Mouse (Mus musculus) embryonic facial prominence, embryonic 15.5 days (tissue): ENCODE data around the gene 2300009A05Rik. TPM values are rescaled to one million over a fixed set of nuclear protein-coding genes. Genes with fewer than 3 reads are reported as not detected.

Experiments
- ATAC-seq: fragments of 200-750 bp; cut with Nextera tagmentation; 2 replicates; pipeline ENCODE4 v1.8.0; 2017; ENCODE audit warnings: low read depth, moderate TSS enrichment; ENCODE audit not compliant: insufficient number of reproducible peaks, low FRiP score, low TSS enrichment
- H3K27ac ChIP-seq: fragments of 300-500 bp; sonication (generic); replicated peaks from 2 replicates; pipeline ENCODE4 v1.5.1; 2015; ENCODE audit warnings: mild to moderate bottlenecking, inconsistent platforms
- H3K27me3 ChIP-seq: fragments of 300-500 bp; sonication (generic); 2 replicates; pipeline ENCODE4 v1.6.1; 2015; ENCODE audit warnings: inconsistent platforms
- H3K36me3 ChIP-seq: fragments of 300-500 bp; sonication (generic); 2 replicates; pipeline ENCODE4 v1.6.1; 2015; ENCODE audit warnings: mild to moderate bottlenecking, inconsistent platforms
- H3K4me1 ChIP-seq: fragments of 300-500 bp; sonication (generic); 2 replicates; pipeline ENCODE4 v1.6.1; 2015; ENCODE audit warnings: inconsistent platforms
- H3K4me2 ChIP-seq: fragments of 300-500 bp; sonication (generic); replicated peaks from 2 replicates; pipeline ENCODE4 v1.6.1; 2015; ENCODE audit warnings: mild to moderate bottlenecking, inconsistent platforms
- H3K4me3 ChIP-seq: fragments of 300-500 bp; sonication (generic); replicated peaks from 2 replicates; pipeline ENCODE4 v1.5.1; 2015; ENCODE audit warnings: mild to moderate bottlenecking, inconsistent platforms
- H3K9ac ChIP-seq: fragments of 300-500 bp; sonication (generic); 2 replicates; pipeline ENCODE4 v1.6.1; 2015; ENCODE audit warnings: inconsistent platforms
- H3K9me3 ChIP-seq: fragments of 300-500 bp; sonication (generic); replicated peaks from 2 replicates; pipeline ENCODE4 v1.6.1; 2016; ENCODE audit warnings: inconsistent platforms
- WGBS: fragments of 180-500 bp; shearing (Covaris S2); methylation state at CpG from one replicate; pipeline ENCODE4 v1.1.7; 2015; 5-methylcytosine and 5-hydroxymethylcytosine counted together
- polyA plus RNA-seq: library from polyadenylated mRNA; unstranded; fragments of >200 nt; fragmentation: Nextera tagmentation; extraction: Ambion mirVana; gene quantifications from 2 replicates; pipeline ENCODE4 v1.2.1, GENCODE M21; 2015

The 2300009A05Rik gene
- 39.3 and 39.6 TPM in 2 replicates for polyA plus RNA-seq

DNA sequence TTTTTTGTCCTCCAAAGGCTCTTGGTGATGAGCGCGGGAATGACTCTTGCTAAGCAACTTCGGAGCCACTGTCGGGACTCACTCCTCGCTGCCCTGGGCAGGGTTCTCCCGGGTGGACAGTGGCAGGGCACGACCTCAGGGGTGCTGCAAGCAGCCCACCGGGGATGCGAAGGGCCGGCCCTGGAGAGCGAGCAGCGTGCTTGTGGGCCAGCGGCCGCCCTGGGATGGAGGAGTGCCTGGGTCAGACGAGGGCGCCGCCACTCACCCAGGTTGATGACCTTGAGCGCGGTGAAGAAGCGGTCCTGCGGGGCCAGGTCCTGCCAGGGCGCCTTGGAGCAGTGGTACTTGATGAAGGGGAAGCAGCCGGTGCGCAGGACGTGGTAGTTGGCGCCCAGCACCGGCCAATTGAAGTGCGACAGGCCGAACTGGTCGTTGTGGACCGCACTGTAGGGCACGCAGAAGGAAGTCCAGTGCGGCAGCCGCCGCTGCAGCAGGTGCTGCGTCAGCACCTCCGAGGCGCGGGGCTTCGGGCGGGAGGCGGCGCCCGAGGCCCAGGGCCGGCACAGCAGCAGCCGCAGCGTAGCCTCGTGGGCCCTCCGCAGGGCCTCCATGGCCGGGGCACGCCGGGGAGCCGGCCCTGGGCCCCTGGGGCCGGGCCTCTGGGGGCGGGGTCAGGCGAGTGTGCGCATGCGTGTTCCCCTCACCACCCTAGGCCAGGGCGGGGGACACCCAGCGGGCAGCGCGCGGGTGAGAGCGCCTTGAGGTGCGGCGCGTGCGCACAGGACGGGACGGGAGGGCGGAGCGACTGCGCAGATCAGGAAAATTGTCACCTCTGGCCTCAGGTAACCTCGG, at the start of gene 2300009A05Rik:
Gene 2300009A05Rik (minus strand): TSS at position 636 of the 852 bp plus-strand sequence.
- WGBS = under 1% methylated on average over 72 of the region's 74 CpGs
- peak; percentile 97 for ATAC-seq
- H3K27ac ChIP-seq = peak within 1 kb of the TSS; percentile 80

GRCm38 (mm10) chr9:63443695-63444094, 44.6 kb upstream of the 2300009A05Rik start:
- H3K27me3 ChIP-seq = no peaks in the 10 kb centered on the region
- H3K4me1 ChIP-seq = no peaks in the 10 kb centered on the region
- H3K4me3 ChIP-seq = no peak overlapping the region
- no peak overlapping the region for H3K27ac ChIP-seq
- no peak overlapping the region for H3K4me2 ChIP-seq
- H3K9ac ChIP-seq = no peak overlapping the region
- H3K36me3 ChIP-seq = no peaks in the 10 kb centered on the region
- no peaks in the 10 kb centered on the region for H3K9me3 ChIP-seq
- 68% methylated on average over 6 of the region's 6 CpGs for WGBS
- peak; percentile 43; the same call in 1 of the 2 replicates for ATAC-seq

More for the DNA sequence above, at the start of gene 2300009A05Rik:
- no peaks in the 10 kb centered on the region for H3K9me3 ChIP-seq
- H3K9ac ChIP-seq = peak within 1 kb of the TSS; percentile 79
- H3K27me3 ChIP-seq = no peaks in the 10 kb centered on the region
- peaks cover 10% of the 10 kb centered on the region for H3K4me1 ChIP-seq
- H3K4me3 ChIP-seq = peak within 1 kb of the TSS; percentile 83
- no peaks in the 10 kb centered on the region for H3K36me3 ChIP-seq
- H3K4me2 ChIP-seq = peak within 1 kb of the TSS; percentile 85

DNA sequence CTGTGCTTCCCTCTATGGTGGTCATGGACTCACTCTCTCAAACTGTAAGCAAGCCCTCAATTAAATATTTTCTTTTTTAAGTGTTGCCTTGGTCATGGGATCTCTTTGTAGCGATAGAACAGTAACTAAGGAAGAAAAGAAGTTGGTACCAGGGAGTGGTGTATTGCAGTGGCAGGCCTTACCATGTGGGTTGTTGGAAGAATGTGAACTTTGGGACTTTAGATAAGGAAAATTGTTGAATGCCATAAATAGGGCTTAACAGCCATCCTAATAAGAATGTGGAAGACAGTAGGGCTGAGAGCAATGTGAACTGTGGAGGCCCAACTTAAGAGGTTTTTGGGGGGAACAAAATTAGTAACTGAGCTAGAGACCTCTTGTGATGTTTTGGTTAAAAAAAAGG, 31.6 kb upstream of the 2300009A05Rik start:
- H3K4me1 ChIP-seq = no peaks in the 10 kb centered on the region
- H3K4me3 ChIP-seq = no peak overlapping the region
- no peak overlapping the region for H3K4me2 ChIP-seq
- H3K27ac ChIP-seq = no peak overlapping the region
- no peak overlapping the region for H3K9ac ChIP-seq
- ATAC-seq = no peak
- H3K36me3 ChIP-seq = no peaks in the 10 kb centered on the region
- no peaks in the 10 kb centered on the region for H3K27me3 ChIP-seq
- H3K9me3 ChIP-seq = no peaks in the 10 kb centered on the region
- WGBS = 80% methylated on average over 1 of the region's 1 CpGs

DNA sequence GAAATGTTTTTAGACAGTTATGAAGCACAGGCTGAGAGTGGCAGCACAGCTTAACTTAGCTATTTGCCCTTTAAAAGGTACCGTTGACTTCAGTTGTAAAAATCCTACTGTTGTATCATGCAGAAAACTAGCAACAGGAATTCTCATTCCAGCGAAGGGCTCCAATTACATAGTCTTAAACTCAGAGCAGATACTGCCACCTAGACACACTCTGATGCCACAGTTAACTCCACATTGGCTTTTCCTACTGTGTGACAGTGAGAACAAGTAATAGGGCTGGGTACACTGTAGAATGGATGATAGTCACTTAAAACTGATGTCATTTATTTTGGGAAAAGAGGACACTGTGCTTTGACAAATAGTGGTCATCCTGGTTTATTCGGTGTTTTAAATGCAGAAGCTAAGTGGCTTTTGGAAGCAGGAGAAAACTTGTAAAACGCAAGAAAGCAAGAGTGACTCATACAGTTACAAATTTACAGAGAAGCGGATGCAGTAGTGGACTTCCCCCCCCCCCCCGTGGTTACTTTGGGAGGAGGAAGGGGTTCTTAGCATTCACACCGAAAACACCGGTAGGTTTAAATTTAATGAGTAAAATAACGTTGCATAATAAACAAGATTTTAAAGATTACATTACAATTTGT, 22.2 kb upstream of the 2300009A05Rik start:
- no peaks in the 10 kb centered on the region for H3K27me3 ChIP-seq
- 53% methylated on average over 9 of the region's 9 CpGs for WGBS
- no peak for ATAC-seq
- no peak overlapping the region for H3K4me3 ChIP-seq
- H3K4me2 ChIP-seq = no peak overlapping the region
- no peaks in the 10 kb centered on the region for H3K4me1 ChIP-seq
- no peaks in the 10 kb centered on the region for H3K9me3 ChIP-seq
- no peak overlapping the region for H3K9ac ChIP-seq
- H3K36me3 ChIP-seq = no peaks in the 10 kb centered on the region
- no peak overlapping the region for H3K27ac ChIP-seq

DNA sequence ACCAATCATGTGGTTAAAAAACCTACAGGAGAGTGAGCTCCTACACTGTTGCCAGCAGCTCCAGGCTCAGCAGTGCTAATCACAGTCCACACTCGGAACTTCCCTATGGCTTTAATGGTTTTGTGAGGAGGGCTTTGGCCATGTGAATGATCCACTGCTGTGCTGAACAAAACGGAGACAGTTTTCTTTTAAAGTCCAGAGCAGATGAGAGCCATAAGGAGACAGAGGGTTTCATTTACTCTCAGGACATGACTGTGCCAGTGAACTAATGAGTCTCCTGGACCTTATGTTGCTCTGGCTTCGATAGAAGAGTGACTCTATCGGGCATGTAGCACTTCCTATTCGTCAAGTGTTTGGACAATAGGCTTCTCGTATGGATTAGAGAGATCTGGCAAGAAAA, 21.4 kb upstream of the 2300009A05Rik start:
- H3K27me3 ChIP-seq = no peaks in the 10 kb centered on the region
- no peak overlapping the region for H3K27ac ChIP-seq
- H3K36me3 ChIP-seq = no peaks in the 10 kb centered on the region
- H3K4me3 ChIP-seq = no peak overlapping the region
- no peaks in the 10 kb centered on the region for H3K4me1 ChIP-seq
- WGBS = 36% methylated on average over 6 of the region's 6 CpGs
- ATAC-seq = no peak
- no peak overlapping the region for H3K4me2 ChIP-seq
- H3K9me3 ChIP-seq = no peaks in the 10 kb centered on the region
- no peak overlapping the region for H3K9ac ChIP-seq

DNA sequence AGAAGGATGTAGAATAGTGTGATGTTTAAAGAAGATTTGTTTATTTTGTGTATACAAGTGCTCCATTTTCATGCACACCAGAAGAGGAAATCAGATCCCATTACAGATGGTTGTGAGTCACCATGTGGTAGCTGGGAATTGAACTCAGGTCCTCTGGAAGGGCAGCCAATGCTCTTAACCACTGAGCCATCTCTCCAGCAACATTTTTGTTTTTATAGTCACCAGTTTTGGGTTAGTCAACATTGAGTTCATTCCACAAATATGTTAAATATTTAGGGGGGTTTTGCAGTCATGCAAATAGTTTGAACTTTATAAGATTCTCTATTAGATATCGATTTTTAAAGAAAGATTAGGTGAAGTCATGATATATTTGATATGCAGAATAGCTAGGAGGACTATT, 1.1 kb upstream of the 2300009A05Rik start:
- WGBS = 79% methylated on average over 1 of the region's 1 CpGs
- Histone ChIP-seq H3K4me2 (no peak overlapping the region), H3K9ac (no peak overlapping the region), H3K36me3 (no peaks in the 10 kb centered on the region), H3K4me3 (no peak overlapping the region), H3K4me1 (peaks cover 10% of the 10 kb centered on the region), H3K27me3 (no peaks in the 10 kb centered on the region), H3K27ac (no peak overlapping the region), H3K9me3 (no peaks in the 10 kb centered on the region)
- ATAC-seq = no peak

- Histone ChIP-seq H3K4me2 (peak overlapping the region; percentile 85), H3K36me3 (no peaks in the 10 kb centered on the region), H3K27ac (peak overlapping the region; percentile 80; the same call in 1 of the 2 replicates), H3K27me3 (no peaks in the 10 kb centered on the region), H3K4me3 (peak overlapping the region; percentile 83), H3K9ac (peak overlapping the region; percentile 79), H3K9me3 (no peaks in the 10 kb centered on the region), H3K4me1 (peaks cover 10% of the 10 kb centered on the region)
- 4% methylated on average over 8 of the region's 8 CpGs for WGBS
- ATAC-seq = peak; percentile 35; the same call in 1 of the 2 replicates
Observed at GRCm38 (mm10) chr9:63399463-63399815, 393 bp upstream of the 2300009A05Rik start.

DNA sequence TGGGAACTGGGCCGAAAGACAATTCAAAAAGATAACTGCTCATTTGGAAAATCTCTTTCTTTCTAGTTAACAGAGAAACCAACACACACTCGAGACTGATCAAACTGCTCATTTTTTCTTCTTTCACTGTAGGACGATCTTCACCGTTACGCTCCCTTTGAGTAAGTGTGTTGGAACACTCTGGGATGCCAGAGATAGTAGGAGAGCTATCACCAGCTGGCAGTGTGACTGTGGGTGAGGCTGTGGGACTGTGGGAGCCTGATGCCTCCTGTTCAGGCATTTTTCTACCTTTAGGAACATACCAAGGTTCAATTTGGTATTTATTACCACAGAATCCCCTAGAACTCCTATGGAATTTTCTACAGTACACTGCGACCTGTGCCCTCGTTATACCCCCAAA, 3.4 kb downstream of the 2300009A05Rik start:
- Histone ChIP-seq H3K4me1 (peaks cover 10% of the 10 kb centered on the region), H3K4me2 (no peak overlapping the region), H3K27me3 (no peaks in the 10 kb centered on the region), H3K9me3 (no peaks in the 10 kb centered on the region), H3K27ac (no peak overlapping the region), H3K4me3 (no peak overlapping the region), H3K9ac (no peak overlapping the region), H3K36me3 (no peaks in the 10 kb centered on the region)
- no peak for ATAC-seq
- 80% methylated on average over 7 of the region's 7 CpGs for WGBS

- Histone ChIP-seq H3K27me3 (no peaks in the 10 kb centered on the region), H3K9ac (no peak overlapping the region), H3K9me3 (no peaks in the 10 kb centered on the region), H3K27ac (no peak overlapping the region), H3K4me1 (no peaks in the 10 kb centered on the region), H3K36me3 (no peaks in the 10 kb centered on the region), H3K4me2 (no peak overlapping the region), H3K4me3 (no peak overlapping the region)
- ATAC-seq = no peak
- WGBS = 69% methylated on average over 2 of the region's 2 CpGs
Observed at GRCm38 (mm10) chr9:63391307-63391706, 7.7 kb downstream of the 2300009A05Rik start.

DNA sequence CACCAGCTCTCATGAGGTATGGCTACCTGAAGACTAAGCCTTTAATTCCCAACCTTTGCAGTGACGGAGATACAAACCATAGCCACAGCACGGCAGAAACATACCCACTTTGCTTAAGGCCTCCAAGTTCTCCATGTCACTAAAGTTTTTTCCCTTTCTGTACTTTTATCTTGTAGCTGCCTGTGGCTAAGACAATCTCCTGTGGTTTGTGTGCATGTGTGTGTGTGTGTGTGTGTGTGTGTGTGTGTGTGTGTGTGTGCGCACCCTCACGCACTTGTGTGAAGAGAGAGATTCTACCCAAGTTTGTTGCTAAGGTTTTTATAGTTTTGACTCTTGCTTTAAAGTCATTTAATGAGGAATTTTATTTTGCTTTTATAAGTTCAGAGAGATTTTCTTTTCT, 16.3 kb downstream of the 2300009A05Rik start:
- no peak overlapping the region for H3K4me2 ChIP-seq
- no peaks in the 10 kb centered on the region for H3K27me3 ChIP-seq
- H3K27ac ChIP-seq = no peak overlapping the region
- H3K9me3 ChIP-seq = no peaks in the 10 kb centered on the region
- no peak overlapping the region for H3K4me3 ChIP-seq
- H3K36me3 ChIP-seq = no peaks in the 10 kb centered on the region
- ATAC-seq = no peak
- 89% methylated on average over 4 of the region's 4 CpGs for WGBS
- H3K9ac ChIP-seq = no peak overlapping the region
- H3K4me1 ChIP-seq = no peaks in the 10 kb centered on the region

DNA sequence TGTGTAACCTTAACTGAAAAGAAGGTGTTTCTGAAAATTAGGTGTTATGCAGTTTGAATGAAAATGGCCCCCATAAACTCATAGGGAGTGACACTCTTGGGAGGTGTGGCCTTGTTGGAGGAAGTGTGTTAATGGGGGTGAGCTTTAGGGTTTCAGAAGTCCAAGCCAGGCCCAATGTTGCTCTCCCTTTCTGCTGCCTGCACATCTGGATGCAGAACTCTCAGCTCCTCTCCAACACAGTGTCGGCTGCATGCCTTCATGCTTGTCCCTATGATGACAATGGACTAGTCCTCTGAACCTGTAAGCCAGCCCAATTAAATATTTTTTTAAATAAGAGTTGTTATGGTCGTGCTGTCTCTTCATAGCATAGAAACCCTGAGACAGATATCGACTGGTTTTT, 18.7 kb downstream of the 2300009A05Rik start:
- Histone ChIP-seq H3K9ac (no peak overlapping the region), H3K4me2 (no peak overlapping the region), H3K4me3 (no peak overlapping the region), H3K27me3 (no peaks in the 10 kb centered on the region), H3K9me3 (no peaks in the 10 kb centered on the region), H3K36me3 (no peaks in the 10 kb centered on the region), H3K4me1 (peaks cover 19% of the 10 kb centered on the region), H3K27ac (no peak overlapping the region)
- ATAC-seq = no peak
- WGBS = 81% methylated on average over 3 of the region's 3 CpGs
